Mouse (Mus musculus) gastrocnemius, adult 18-20 months (tissue): ENCODE measurements around the gene Fbxl19. TPM values are rescaled to one million over a fixed set of nuclear protein-coding genes. Genes with fewer than 3 reads are reported as not detected.
A peak's percentile ranks its signal among the peaks of the same experiment; 100 is the strongest.

Experiments
- DNase-seq: peaks from one replicate; pipeline ENCODE4 v3.0.0; 2021; ENCODE audit warnings: low spot score
- long read RNA-seq, 2 experiments: library from polyadenylated mRNA; stranded (forward); transcript quantifications; one replicate each; pipeline ENCODE4 v2.0.0; 2021
- total RNA-seq, 2 experiments: library from RNA; stranded (reverse); gene quantifications; 2 replicates each; pipeline ENCODE4 v1.2.3; 2021

The Fbxl19 gene
- 1 to 10 TPM; 1.4 to 1.7 TPM for total RNA-seq
- long read RNA-seq, experiment 1, partial matches to known transcripts = 0 of 2 reads
- long read RNA-seq, experiment 1, other reads (novel, unspliced or antisense) = 1 of 2 reads
- long read RNA-seq, experiment 2 = 0 reads

- DNase-seq = peak; percentile 65
Measured at GRCm38 (mm10) chr7:127744366-127745045, at the start of gene Fbxl19. TSS of gene Fbxl19 (plus strand) at chr7:127744543.

- no peak for DNase-seq
Measured at GRCm38 (mm10) chr7:127698986-127699385, 45.4 kb upstream of the Fbxl19 start.

- no peak for DNase-seq
Measured at GRCm38 (mm10) chr7:127700712-127701331, 43.5 kb upstream of the Fbxl19 start.

GRCm38 (mm10) chr7:127703561-127704178 is 40.7 kb upstream of the Fbxl19 start:
- no peak for DNase-seq

- no peak for DNase-seq
Measured at GRCm38 (mm10) chr7:127704598-127704997, 39.7 kb upstream of the Fbxl19 start.

GRCm38 (mm10) chr7:127705706-127706105 is 38.6 kb upstream of the Fbxl19 start:
- DNase-seq = no peak

- DNase-seq = no peak
Measured at GRCm38 (mm10) chr7:127707045-127707956, 37.0 kb upstream of the Fbxl19 start.

GRCm38 (mm10) chr7:127707957-127708206 is 36.5 kb upstream of the Fbxl19 start:
- DNase-seq = no peak

GRCm38 (mm10) chr7:127708207-127709078 is 35.9 kb upstream of the Fbxl19 start, which contains the start of gene Bcl7c:
TSS of gene Bcl7c (minus strand) at chr7:127708933.
- DNase-seq = peak; percentile 89

- no peak for DNase-seq
Measured at GRCm38 (mm10) chr7:127709261-127709979, 34.9 kb upstream of the Fbxl19 start.

GRCm38 (mm10) chr7:127711031-127711430 is 33.3 kb upstream of the Fbxl19 start:
- DNase-seq = no peak

- no peak for DNase-seq
Measured at GRCm38 (mm10) chr7:127711456-127711855, 32.9 kb upstream of the Fbxl19 start.

- DNase-seq = peak; percentile 79
Measured at GRCm38 (mm10) chr7:127712461-127713385, 31.6 kb upstream of the Fbxl19 start, which contains the start of gene Ctf1. TSS of gene Ctf1 (plus strand) at chr7:127712736.

GRCm38 (mm10) chr7:127714816-127715215 is 29.5 kb upstream of the Fbxl19 start:
- DNase-seq = no peak

GRCm38 (mm10) chr7:127716992-127717391 is 27.4 kb upstream of the Fbxl19 start:
- DNase-seq = peak; percentile 52

GRCm38 (mm10) chr7:127718339-127718738 is 26.0 kb upstream of the Fbxl19 start:
- DNase-seq = no peak

GRCm38 (mm10) chr7:127719258-127719657 is 25.1 kb upstream of the Fbxl19 start:
- DNase-seq = no peak

GRCm38 (mm10) chr7:127725490-127725889 is 18.9 kb upstream of the Fbxl19 start:
- no peak for DNase-seq

GRCm38 (mm10) chr7:127725924-127726323 is 18.4 kb upstream of the Fbxl19 start:
- DNase-seq = no peak
